Mouse (Mus musculus): ENCODE data around the gene Lgals12. TPM values are rescaled to one million over a fixed set of nuclear protein-coding genes. Genes with fewer than 3 reads are reported as not detected.

Gene Lgals12
- total RNA-seq, 2 experiments from 2014 or later = not detected

GRCm38 (mm10) chr19:7548924-7549323 lies 58.1 kb downstream of the Lgals12 start:
- no peak for ATAC-seq (replicated peaks; ENCODE audit: poor library complexity)

Other genes with a start within 250 kb of the Lgals12 start
- gene Spindoc, start 224.2 kb downstream of the Lgals12 start, total RNA-seq (2015) = 7.6 and 8.1 TPM in 2 replicates
- gene Spindoc, start 224.2 kb downstream of the Lgals12 start, total RNA-seq (2017) = 2.6 and 3.6 TPM in 2 replicates
- gene 2700081O15Rik, start 189.6 kb downstream of the Lgals12 start, total RNA-seq (2015) = 1.5 and 2.3 TPM in 2 replicates
- 1.4 and 3.2 TPM in 2 replicates for gene 2700081O15Rik, start 189.6 kb downstream of the Lgals12 start, total RNA-seq (2017)
- 281 and 296 TPM in 2 replicates for gene Rtn3, start 123.9 kb downstream of the Lgals12 start, total RNA-seq (2015)
- gene Rtn3, start 123.9 kb downstream of the Lgals12 start, total RNA-seq (2017) = 85.5 and 97.7 TPM in 2 replicates
- gene Atl3, start 113.2 kb downstream of the Lgals12 start, total RNA-seq (2015) = 45.3 and 45.7 TPM in 2 replicates
- 51.2 and 59.5 TPM in 2 replicates for gene Atl3, start 113.2 kb downstream of the Lgals12 start, total RNA-seq (2017)
- gene Pla2g16, start 49.7 kb downstream of the Lgals12 start, total RNA-seq (2015) = 6.8 and 11.1 TPM in 2 replicates
- gene Pla2g16, start 49.7 kb downstream of the Lgals12 start, total RNA-seq (2017) = 8.1 and 12.6 TPM in 2 replicates
- not detected in 2 replicates for gene Hrasls5, start 5.3 kb upstream of the Lgals12 start, total RNA-seq (2015)
- gene Hrasls5, start 5.3 kb upstream of the Lgals12 start, total RNA-seq (2017) = not detected in 2 replicates
- gene Slc22a19, start 104.1 kb upstream of the Lgals12 start, total RNA-seq (2015) = not detected in 2 replicates
- gene Slc22a19, start 104.1 kb upstream of the Lgals12 start, total RNA-seq (2017) = not detected in 2 replicates
- gene Slc22a26, start 195.5 kb upstream of the Lgals12 start, total RNA-seq (2015) = not detected in 2 replicates
- not detected in 2 replicates for gene Slc22a26, start 195.5 kb upstream of the Lgals12 start, total RNA-seq (2017)